Mouse (Mus musculus): ENCODE measurements around the gene Vps37b.
"Not testable (repeated sequence)": the region's sequence is repeated elsewhere in the genome, so short reads cannot be mapped to it uniquely, and the experiment has no call there.

Gene Vps37b

GRCm38 (mm10) chr5:124032001-124032508 lies at the start of gene Vps37b:
Vps37b (minus strand) TSS chr5:124032270.
- DNase-seq (ENCODE audit: low spot score in 2 of 2): peak; percentile 87 to 90

- peak in 1 of 2 experiments; percentile 28 for DNase-seq (ENCODE audit: low spot score in 2 of 2)
These were observed 47.8 kb upstream of the Vps37b start for GRCm38 (mm10) chr5:124079880-124080279.

- DNase-seq (ENCODE audit: low spot score in 2 of 2): no peak
These were observed 46.8 kb upstream of the Vps37b start for GRCm38 (mm10) chr5:124078794-124079416.

GRCm38 (mm10) chr5:124077856-124078460 lies 45.9 kb upstream of the Vps37b start:
- DNase-seq (ENCODE audit: low spot score in 2 of 2): no peak

GRCm38 (mm10) chr5:124077241-124077640 lies 45.2 kb upstream of the Vps37b start:
- no peak for DNase-seq (ENCODE audit: low spot score in 2 of 2)

- DNase-seq (ENCODE audit: low spot score in 2 of 2): no peak
These were observed 44.5 kb upstream of the Vps37b start for GRCm38 (mm10) chr5:124076559-124076958.

- DNase-seq (ENCODE audit: low spot score in 2 of 2): peak in 1 of 2 experiments; percentile 17
These were observed 43.6 kb upstream of the Vps37b start for GRCm38 (mm10) chr5:124075716-124076115.

GRCm38 (mm10) chr5:124074845-124075307 lies 42.8 kb upstream of the Vps37b start:
- peak in 1 of 2 experiments; percentile 43 for DNase-seq (ENCODE audit: low spot score in 2 of 2)

- DNase-seq (ENCODE audit: low spot score in 2 of 2): no peak
These were observed 41.6 kb upstream of the Vps37b start for GRCm38 (mm10) chr5:124073682-124074081.

GRCm38 (mm10) chr5:124069657-124070056 lies 37.6 kb upstream of the Vps37b start:
- no peak for DNase-seq (ENCODE audit: low spot score in 2 of 2)

GRCm38 (mm10) chr5:124062037-124062824 lies 30.2 kb upstream of the Vps37b start:
- no peak for DNase-seq (ENCODE audit: low spot score in 2 of 2)

- DNase-seq (ENCODE audit: low spot score in 2 of 2): no peak
These were observed 27.6 kb upstream of the Vps37b start for GRCm38 (mm10) chr5:124059677-124060076.

- no peak for DNase-seq (ENCODE audit: low spot score in 2 of 2)
These were observed 26.7 kb upstream of the Vps37b start for GRCm38 (mm10) chr5:124058749-124059148.

- DNase-seq (ENCODE audit: low spot score in 2 of 2): no peak
These were observed 24.9 kb upstream of the Vps37b start for GRCm38 (mm10) chr5:124056956-124057355.

GRCm38 (mm10) chr5:124056219-124056618 lies 24.1 kb upstream of the Vps37b start:
- DNase-seq (ENCODE audit: low spot score in 2 of 2): no peak

GRCm38 (mm10) chr5:124052641-124053040 lies 20.6 kb upstream of the Vps37b start:
- DNase-seq (ENCODE audit: low spot score in 2 of 2): not testable (repeated sequence)

GRCm38 (mm10) chr5:124051899-124052491 lies 19.9 kb upstream of the Vps37b start:
- peak; percentile 49 to 78 for DNase-seq (ENCODE audit: low spot score in 2 of 2)

GRCm38 (mm10) chr5:124050095-124051050 lies 18.3 kb upstream of the Vps37b start:
- peak; percentile 75 to 78 for DNase-seq (ENCODE audit: low spot score in 2 of 2)

GRCm38 (mm10) chr5:124049249-124050045 lies 17.4 kb upstream of the Vps37b start:
- no peak for DNase-seq (ENCODE audit: low spot score in 2 of 2)

Data from spleen, postnatal 36 days (tissue).